Mouse (Mus musculus) kidney, adult 8-10 months (tissue): ENCODE data around the gene Mrpl42.
A peak's percentile ranks its signal among the peaks of the same experiment; 100 is the strongest.

Experiments used
- DNase-seq, 2 experiments: peaks; one replicate each; pipeline ENCODE4 v3.0.0; 2022

Mrpl42 gene

GRCm38 (mm10) chr10:95514656-95515292 is 13.0 kb upstream of the Mrpl42 start, which contains the start of gene Ube2n:
Gene Ube2n (plus strand): TSS chr10:95515145.
- peak; percentile 98 for DNase-seq

GRCm38 (mm10) chr10:95513768-95514556 is 12.2 kb upstream of the Mrpl42 start:
- DNase-seq = peak in 1 of 2 experiments; percentile 17

GRCm38 (mm10) chr10:95512635-95513034 is 10.9 kb upstream of the Mrpl42 start:
- DNase-seq = no peak

- DNase-seq = no peak
Observed at GRCm38 (mm10) chr10:95509263-95509662, 7.5 kb upstream of the Mrpl42 start.

- DNase-seq = no peak
Observed at GRCm38 (mm10) chr10:95508793-95509192, 7.1 kb upstream of the Mrpl42 start.

GRCm38 (mm10) chr10:95508126-95508525 is 6.4 kb upstream of the Mrpl42 start:
- no peak for DNase-seq

- DNase-seq = peak in 1 of 2 experiments; percentile 39
Observed at GRCm38 (mm10) chr10:95504341-95504740, 2.6 kb upstream of the Mrpl42 start.

- no peak for DNase-seq
Observed at GRCm38 (mm10) chr10:95503443-95504235, 1.9 kb upstream of the Mrpl42 start.

GRCm38 (mm10) chr10:95501033-95501432 is 707 bp downstream of the Mrpl42 start:
- no peak for DNase-seq

GRCm38 (mm10) chr10:95494268-95494667 is 7.5 kb downstream of the Mrpl42 start:
- no peak for DNase-seq

GRCm38 (mm10) chr10:95489653-95490052 is 12.1 kb downstream of the Mrpl42 start:
- peak in 1 of 2 experiments; percentile 38 for DNase-seq

- no peak for DNase-seq
Observed at GRCm38 (mm10) chr10:95477516-95477915, 24.2 kb downstream of the Mrpl42 start.

GRCm38 (mm10) chr10:95475923-95476322 is 25.8 kb downstream of the Mrpl42 start:
- DNase-seq = peak; percentile 65 to 80

GRCm38 (mm10) chr10:95471889-95472547 is 29.7 kb downstream of the Mrpl42 start:
- DNase-seq = no peak

GRCm38 (mm10) chr10:95471186-95471585 is 30.6 kb downstream of the Mrpl42 start:
- DNase-seq = no peak

GRCm38 (mm10) chr10:95468894-95469293 is 32.8 kb downstream of the Mrpl42 start:
- no peak for DNase-seq

GRCm38 (mm10) chr10:95465485-95465896 is 36.2 kb downstream of the Mrpl42 start:
- DNase-seq = no peak

- no peak for DNase-seq
Observed at GRCm38 (mm10) chr10:95464527-95464926, 37.2 kb downstream of the Mrpl42 start.

- DNase-seq = no peak
Observed at GRCm38 (mm10) chr10:95462231-95462630, 39.5 kb downstream of the Mrpl42 start.

- DNase-seq = no peak
Observed at GRCm38 (mm10) chr10:95461053-95461553, 40.6 kb downstream of the Mrpl42 start.

- no peak for DNase-seq
Observed at GRCm38 (mm10) chr10:95458050-95458806, 43.5 kb downstream of the Mrpl42 start.
